Mouse (Mus musculus): ENCODE data around the gene Nfe2l1. TPM values are rescaled to one million over a fixed set of nuclear protein-coding genes. Genes with fewer than 3 reads are reported as not detected.
"Not testable (repeated sequence)": the region's sequence is repeated elsewhere in the genome, so short reads cannot be mapped to it uniquely, and the experiment has no call there.

Gene Nfe2l1
- polyA plus RNA-seq, 1 experiment = 106 TPM

- no peak for TF ChIP-seq CTCF (IDR thresholded peaks at IDR 0.05; ENCODE audit: low read depth, low read length)
- TF ChIP-seq POLR2A (IDR thresholded peaks at IDR 0.05; ENCODE audit: borderline replicate concordance, low read depth, low read length) = no peak
- no peak overlapping the region for H3K4me3 ChIP-seq (ENCODE audit: insufficient read depth, low read length)
These were observed 42.9 kb downstream of the Nfe2l1 start for GRCm38 (mm10) chr11:96786731-96787450.

GRCm38 (mm10) chr11:96784847-96785246 is 44.9 kb downstream of the Nfe2l1 start:
- peak; percentile 59; the same call in 1 of the 2 replicates for TF ChIP-seq CTCF (IDR thresholded peaks at IDR 0.05; ENCODE audit: low read depth, low read length)
- H3K4me1 ChIP-seq (ENCODE audit: control insufficient read depth, insufficient read depth, low read length); H3K27ac ChIP-seq (ENCODE audit: insufficient read depth, low read depth, low read length); H3K4me3 ChIP-seq (ENCODE audit: insufficient read depth, low read length): not testable (repeated sequence)

More at GRCm38 (mm10) chr11:96786731-96787450, 42.9 kb downstream of the Nfe2l1 start:
- H3K4me1 ChIP-seq (ENCODE audit: control insufficient read depth, insufficient read depth, low read length) = peaks cover 11% of the 10 kb centered on the region; the same call in 1 of the 2 replicates
- H3K27ac ChIP-seq (ENCODE audit: insufficient read depth, low read depth, low read length) = no peak overlapping the region

GRCm38 (mm10) chr11:96781425-96781824 is 48.3 kb downstream of the Nfe2l1 start:
- Histone ChIP-seq H3K27ac (ENCODE audit: insufficient read depth, low read depth, low read length) (no peak overlapping the region), H3K4me3 (ENCODE audit: insufficient read depth, low read length) (no peak overlapping the region), H3K4me1 (ENCODE audit: control insufficient read depth, insufficient read depth, low read length) (no peaks in the 10 kb centered on the region)
- no peak for TF ChIP-seq CTCF (IDR thresholded peaks at IDR 0.05; ENCODE audit: low read depth, low read length)
- no peak for TF ChIP-seq POLR2A (IDR thresholded peaks at IDR 0.05; ENCODE audit: borderline replicate concordance, low read depth, low read length)

GRCm38 (mm10) chr11:96780306-96780705 is 49.5 kb downstream of the Nfe2l1 start:
- no peak for TF ChIP-seq CTCF (IDR thresholded peaks at IDR 0.05; ENCODE audit: low read depth, low read length)
- no peak for TF ChIP-seq POLR2A (IDR thresholded peaks at IDR 0.05; ENCODE audit: borderline replicate concordance, low read depth, low read length)
- no peak overlapping the region for H3K27ac ChIP-seq (ENCODE audit: insufficient read depth, low read depth, low read length)
- peaks cover 5% of the 10 kb centered on the region for H3K4me1 ChIP-seq (ENCODE audit: control insufficient read depth, insufficient read depth, low read length)
- H3K4me3 ChIP-seq (ENCODE audit: insufficient read depth, low read length) = no peak overlapping the region

GRCm38 (mm10) chr11:96778061-96778627 is 51.6 kb downstream of the Nfe2l1 start:
- Histone ChIP-seq H3K27ac (ENCODE audit: insufficient read depth, low read depth, low read length) (peak overlapping the region; percentile 67), H3K4me3 (ENCODE audit: insufficient read depth, low read length) (peak overlapping the region; percentile 61), H3K4me1 (ENCODE audit: control insufficient read depth, insufficient read depth, low read length) (peaks cover 24% of the 10 kb centered on the region)

- peak within 1 kb of the TSS; percentile 88 for H3K27ac ChIP-seq (ENCODE audit: insufficient read depth, low read depth, low read length)
- H3K4me1 ChIP-seq (ENCODE audit: control insufficient read depth, insufficient read depth, low read length) = peaks cover 25% of the 10 kb centered on the region
- TF ChIP-seq CTCF (IDR thresholded peaks at IDR 0.05; ENCODE audit: low read depth, low read length) (no peak), POLR2A (IDR thresholded peaks at IDR 0.05; ENCODE audit: borderline replicate concordance, low read depth, low read length) (peak; percentile 52; the same call in 1 of the 2 replicates)
- H3K4me3 ChIP-seq (ENCODE audit: insufficient read depth, low read length) = peak within 1 kb of the TSS; percentile 89
These were observed 52.5 kb downstream of the Nfe2l1 start, which contains the start of gene Snx11 for GRCm38 (mm10) chr11:96776968-96777962. TSS of gene Snx11 (minus strand) at chr11:96777559.

GRCm38 (mm10) chr11:96776068-96776467 is 53.7 kb downstream of the Nfe2l1 start:
- Histone ChIP-seq H3K27ac (ENCODE audit: insufficient read depth, low read depth, low read length) (peak overlapping the region; percentile 88), H3K4me1 (ENCODE audit: control insufficient read depth, insufficient read depth, low read length) (peaks cover 25% of the 10 kb centered on the region), H3K4me3 (ENCODE audit: insufficient read depth, low read length) (peak overlapping the region; percentile 89)
- TF ChIP-seq POLR2A (IDR thresholded peaks at IDR 0.05; ENCODE audit: borderline replicate concordance, low read depth, low read length) (no peak), CTCF (IDR thresholded peaks at IDR 0.05; ENCODE audit: low read depth, low read length) (no peak)

- TF ChIP-seq CTCF (IDR thresholded peaks at IDR 0.05; ENCODE audit: low read depth, low read length) (no peak), POLR2A (IDR thresholded peaks at IDR 0.05; ENCODE audit: borderline replicate concordance, low read depth, low read length) (no peak)
- Histone ChIP-seq H3K27ac (ENCODE audit: insufficient read depth, low read depth, low read length) (peak overlapping the region; percentile 88), H3K4me3 (ENCODE audit: insufficient read depth, low read length) (no peak overlapping the region)
These were observed 54.1 kb downstream of the Nfe2l1 start for GRCm38 (mm10) chr11:96775665-96776064.

GRCm38 (mm10) chr11:96775063-96775462 is 54.7 kb downstream of the Nfe2l1 start:
- peaks cover 25% of the 10 kb centered on the region for H3K4me1 ChIP-seq (ENCODE audit: control insufficient read depth, insufficient read depth, low read length)
- no peak overlapping the region for H3K4me3 ChIP-seq (ENCODE audit: insufficient read depth, low read length)
- no peak for TF ChIP-seq CTCF (IDR thresholded peaks at IDR 0.05; ENCODE audit: low read depth, low read length)
- TF ChIP-seq POLR2A (IDR thresholded peaks at IDR 0.05; ENCODE audit: borderline replicate concordance, low read depth, low read length) = no peak
- peak overlapping the region; percentile 88 for H3K27ac ChIP-seq (ENCODE audit: insufficient read depth, low read depth, low read length)

More at GRCm38 (mm10) chr11:96775665-96776064, 54.1 kb downstream of the Nfe2l1 start:
- H3K4me1 ChIP-seq (ENCODE audit: control insufficient read depth, insufficient read depth, low read length) = peaks cover 25% of the 10 kb centered on the region
